Mouse (Mus musculus): ENCODE results near the gene Gpr4.

Gene Gpr4

DNA sequence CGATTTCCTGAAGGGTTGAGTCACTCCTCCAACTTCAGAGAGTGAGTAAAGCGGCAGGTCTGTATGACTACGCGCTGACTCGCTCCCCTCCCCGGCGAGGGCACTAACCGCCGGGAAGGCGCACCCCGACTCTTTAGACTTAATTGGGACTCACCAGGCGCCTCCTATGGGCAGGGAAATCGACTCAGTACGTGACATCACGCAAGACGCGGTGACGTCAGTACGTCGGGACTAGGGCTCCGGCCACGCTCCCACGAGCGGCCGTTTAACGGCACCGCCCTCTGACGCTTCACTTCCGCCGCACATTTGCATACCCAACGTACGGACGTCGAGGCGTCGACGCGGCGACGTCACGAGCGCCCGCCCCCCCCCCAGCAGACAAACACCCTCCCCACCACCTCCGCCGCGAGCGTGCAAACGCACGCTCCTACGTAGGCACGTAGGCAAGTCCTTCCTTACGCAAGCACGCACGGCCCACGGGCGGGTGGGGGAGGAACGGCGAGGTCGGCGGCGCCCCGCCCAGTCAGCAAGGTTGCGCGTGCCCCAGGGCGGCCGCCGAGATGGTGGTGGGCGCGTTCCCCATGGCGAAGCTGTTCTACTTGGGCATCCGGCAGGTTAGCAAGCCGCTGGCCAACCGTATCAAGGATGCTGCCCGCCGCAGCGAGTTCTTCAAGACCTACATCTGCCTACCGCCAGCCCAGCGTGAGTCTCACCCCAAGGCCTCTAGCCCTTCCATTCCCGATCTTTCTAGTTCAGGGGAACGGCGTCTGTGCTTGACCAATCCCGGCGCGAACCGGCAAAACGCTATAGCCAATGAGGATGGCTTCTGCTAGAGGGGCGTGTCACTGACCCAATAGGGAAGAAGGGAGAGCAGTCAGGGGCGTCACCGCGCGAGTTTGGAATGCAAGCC, 15.8 kb downstream of the Gpr4 start, which contains the start of gene Opa3:
Gene Opa3 (plus strand): TSS at position 452 of the 910 bp plus-strand sequence.
- peak; percentile 100 for DNase-seq (ENCODE audit: low read depth, low spot score)

DNA sequence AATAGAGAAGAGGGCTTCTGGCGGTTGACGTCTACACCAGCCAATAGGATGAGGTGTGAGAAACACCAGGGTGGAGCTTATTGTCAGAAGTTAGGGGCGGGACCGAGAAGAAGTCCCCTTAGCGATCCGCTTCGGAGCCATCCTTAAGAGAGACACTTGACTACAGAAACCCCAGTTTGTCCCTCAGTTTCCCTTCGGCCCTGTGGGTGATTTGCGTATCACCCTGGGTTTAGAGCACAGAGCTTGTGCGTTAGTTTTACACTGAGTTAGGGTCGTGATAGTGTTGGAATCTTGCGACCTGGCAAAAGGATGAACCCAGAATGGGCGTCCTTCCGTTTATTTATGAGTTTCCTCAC, 16.4 kb downstream of the Gpr4 start:
- no peak for DNase-seq (ENCODE audit: low read depth, low spot score)

DNA sequence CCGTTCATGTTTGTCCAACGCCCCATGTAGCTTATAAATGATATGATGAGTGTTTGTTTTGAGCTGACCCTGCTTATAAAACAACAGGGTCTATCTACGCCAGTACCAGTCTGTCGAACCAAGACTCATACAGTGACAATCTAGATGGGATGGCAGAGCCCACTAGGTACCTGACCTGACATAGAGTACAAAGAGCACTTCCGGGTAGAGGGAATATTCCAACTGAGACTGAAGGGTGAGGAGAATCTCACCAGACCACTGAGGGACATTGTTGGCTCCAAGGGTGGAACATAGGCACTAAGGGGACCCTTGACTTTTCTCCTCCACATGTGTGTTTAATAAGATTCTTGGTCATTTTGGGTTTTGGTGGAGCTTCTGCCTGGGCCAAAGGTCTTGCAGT, 17.1 kb downstream of the Gpr4 start:
- DNase-seq (ENCODE audit: low read depth, low spot score): no peak

GRCm38 (mm10) chr7:19230041-19230580, 17.8 kb downstream of the Gpr4 start:
- DNase-seq (ENCODE audit: low read depth, low spot score): no peak

GRCm38 (mm10) chr7:19230899-19231298, 18.6 kb downstream of the Gpr4 start:
- no peak for DNase-seq (ENCODE audit: low read depth, low spot score)

DNA sequence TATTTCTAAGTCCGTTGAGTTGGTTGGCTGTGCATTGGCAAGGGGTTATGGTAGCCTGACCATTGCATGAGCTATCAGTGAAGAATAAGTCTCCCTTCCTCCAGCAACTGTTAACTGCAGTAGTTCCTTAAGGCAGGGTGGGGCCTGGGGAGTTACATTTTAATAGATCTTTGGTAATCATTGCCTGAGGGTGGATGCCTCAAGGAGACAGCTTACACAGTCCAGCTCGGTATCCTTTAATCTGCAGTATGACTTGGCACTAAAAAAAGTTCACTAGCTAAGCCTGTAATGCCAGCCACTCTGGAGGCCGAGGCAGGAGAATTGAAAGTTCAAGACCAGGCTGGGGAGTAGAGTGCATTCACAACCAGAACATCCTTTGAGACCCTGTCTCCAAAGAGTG, 19.5 kb downstream of the Gpr4 start:
- no peak for DNase-seq (ENCODE audit: low read depth, low spot score)

GRCm38 (mm10) chr7:19234652-19235051, 22.3 kb downstream of the Gpr4 start:
- no peak for DNase-seq (ENCODE audit: low read depth, low spot score)

DNA sequence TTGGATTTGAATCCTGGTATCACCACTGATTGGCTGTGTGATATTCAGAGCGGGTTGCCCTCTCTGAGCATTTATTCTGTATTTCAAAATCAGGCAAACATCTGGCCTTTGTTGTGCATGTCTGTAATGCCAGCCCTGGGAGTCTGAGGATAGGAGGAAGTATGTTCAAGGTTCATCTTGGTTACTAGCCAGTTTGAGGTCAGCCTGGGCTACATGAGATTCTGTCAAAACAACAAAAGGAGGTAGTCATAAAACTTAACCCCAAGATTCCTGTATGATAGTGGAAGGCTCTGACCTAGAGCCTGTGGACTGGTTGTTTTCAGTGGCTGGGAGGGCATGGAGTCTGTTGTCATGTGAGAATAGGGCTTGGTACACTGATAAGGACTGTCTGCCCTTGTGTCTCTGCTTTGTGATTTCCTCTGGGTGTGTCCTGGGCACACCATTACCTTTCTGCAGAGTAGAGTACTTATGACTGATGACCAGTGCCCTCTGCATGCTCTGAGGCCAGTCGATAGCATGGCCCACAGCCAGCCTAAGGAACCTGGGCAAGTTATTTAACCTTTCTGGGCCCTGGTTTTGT, 22.8 kb downstream of the Gpr4 start:
- DNase-seq (ENCODE audit: low read depth, low spot score): no peak

- DNase-seq (ENCODE audit: low read depth, low spot score): no peak
Observed at GRCm38 (mm10) chr7:19236411-19236810, 24.1 kb downstream of the Gpr4 start.

- no peak for DNase-seq (ENCODE audit: low read depth, low spot score)
Observed at GRCm38 (mm10) chr7:19238344-19238743, 26.0 kb downstream of the Gpr4 start.

DNA sequence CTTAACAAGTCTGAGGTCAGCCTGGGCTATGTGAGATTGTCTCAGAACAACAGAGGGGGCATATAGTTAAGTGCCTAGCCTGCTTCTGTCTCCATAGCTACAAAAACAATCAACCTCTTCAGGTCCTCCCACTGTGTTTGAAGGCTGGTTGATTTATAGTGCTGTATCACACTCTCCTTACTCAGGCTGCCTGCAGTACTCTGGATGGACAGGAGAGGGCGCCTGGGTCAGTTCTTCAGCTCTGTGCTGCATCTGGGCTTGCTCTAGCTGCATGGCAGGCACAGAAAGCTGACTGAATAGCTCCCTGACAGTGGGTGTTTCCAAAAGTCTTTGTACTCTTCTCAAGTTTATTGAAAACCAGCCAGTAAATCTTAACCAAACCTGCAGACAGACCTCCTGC, 27.1 kb downstream of the Gpr4 start:
- DNase-seq (ENCODE audit: low read depth, low spot score): peak; percentile 61

DNA sequence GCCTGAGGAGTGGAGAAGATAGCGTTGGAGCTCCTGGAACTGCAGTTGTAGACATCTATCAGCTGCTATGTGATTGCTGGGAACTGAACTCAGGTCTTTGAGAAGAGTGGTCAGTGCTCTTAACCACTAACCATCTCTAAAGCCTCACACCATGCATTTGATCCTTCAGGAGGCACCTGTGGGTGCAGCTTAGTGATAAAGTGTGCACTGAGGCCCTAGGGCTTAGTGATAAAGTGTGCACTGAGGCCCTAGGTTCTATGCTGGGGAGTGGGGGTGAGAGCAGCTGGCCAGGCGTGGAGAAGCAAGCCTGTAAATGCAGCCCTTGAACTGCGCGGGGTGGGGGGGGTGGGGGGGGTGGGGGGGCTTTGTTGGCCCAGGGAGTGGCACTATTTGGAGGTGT, 27.6 kb downstream of the Gpr4 start:
- DNase-seq (ENCODE audit: low read depth, low spot score): no peak

DNA sequence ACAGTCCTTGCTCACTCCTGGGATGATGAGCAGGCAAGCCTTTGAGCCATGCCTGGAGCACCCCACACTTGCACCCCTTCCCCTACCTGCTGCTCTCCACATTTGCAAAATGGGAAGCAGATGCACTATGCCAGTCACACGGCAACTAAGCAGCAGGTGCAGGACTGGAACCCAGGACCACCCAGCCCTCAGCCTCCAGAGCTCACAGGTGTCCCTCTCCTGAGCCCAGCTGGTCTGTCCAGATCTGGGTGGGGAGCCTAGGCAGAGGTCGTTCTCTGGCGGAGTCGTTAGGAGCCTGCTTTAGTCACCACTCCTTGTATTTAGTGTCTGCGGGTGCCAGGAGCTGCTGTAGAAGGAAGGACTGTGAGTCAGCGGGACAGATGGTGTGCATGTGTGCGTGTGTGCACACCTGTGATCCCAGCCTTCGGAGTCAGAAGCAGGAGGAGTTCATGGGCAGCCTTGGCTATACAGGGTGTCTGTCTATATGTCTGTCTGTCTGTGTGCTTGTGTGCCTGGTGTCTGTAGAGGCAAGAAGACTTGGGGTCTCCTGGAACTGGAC, 28.6 kb downstream of the Gpr4 start:
- DNase-seq (ENCODE audit: low read depth, low spot score): no peak

GRCm38 (mm10) chr7:19242005-19242404, 29.7 kb downstream of the Gpr4 start:
- no peak for DNase-seq (ENCODE audit: low read depth, low spot score)

- no peak for DNase-seq (ENCODE audit: low read depth, low spot score)
Observed at GRCm38 (mm10) chr7:19243858-19244257, 31.5 kb downstream of the Gpr4 start.

GRCm38 (mm10) chr7:19245083-19245482, 32.7 kb downstream of the Gpr4 start:
- DNase-seq (ENCODE audit: low read depth, low spot score): no peak

- no peak for DNase-seq (ENCODE audit: low read depth, low spot score)
Observed at GRCm38 (mm10) chr7:19246855-19247254, 34.5 kb downstream of the Gpr4 start.

GRCm38 (mm10) chr7:19247511-19247910, 35.2 kb downstream of the Gpr4 start:
- DNase-seq (ENCODE audit: low read depth, low spot score): no peak

GRCm38 (mm10) chr7:19252078-19252477, 39.7 kb downstream of the Gpr4 start:
- DNase-seq (ENCODE audit: low read depth, low spot score): no peak

DNA sequence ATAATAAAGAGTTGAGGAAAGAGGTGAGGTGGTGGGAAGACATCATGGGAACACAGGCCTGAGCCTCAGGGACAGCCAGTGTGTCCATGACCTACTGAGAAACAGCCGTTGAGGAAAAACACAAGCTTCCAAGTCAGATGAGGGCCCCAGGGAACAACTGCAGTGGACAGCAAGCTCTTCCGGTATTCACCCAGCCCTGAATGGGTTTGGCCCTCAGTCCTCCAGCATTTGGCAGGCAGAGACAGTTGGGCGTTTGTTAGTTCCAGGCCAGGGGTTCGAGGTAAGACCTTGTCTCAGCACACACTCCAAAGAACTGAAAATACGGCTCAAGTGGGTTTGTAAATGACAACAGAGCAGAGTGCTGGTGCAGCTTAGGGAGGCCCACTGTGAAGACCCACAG, 41.1 kb downstream of the Gpr4 start:
- no peak for DNase-seq (ENCODE audit: low read depth, low spot score)

GRCm38 (mm10) chr7:19255395-19255794, 43.1 kb downstream of the Gpr4 start:
- no peak for DNase-seq (ENCODE audit: low read depth, low spot score)

DNA sequence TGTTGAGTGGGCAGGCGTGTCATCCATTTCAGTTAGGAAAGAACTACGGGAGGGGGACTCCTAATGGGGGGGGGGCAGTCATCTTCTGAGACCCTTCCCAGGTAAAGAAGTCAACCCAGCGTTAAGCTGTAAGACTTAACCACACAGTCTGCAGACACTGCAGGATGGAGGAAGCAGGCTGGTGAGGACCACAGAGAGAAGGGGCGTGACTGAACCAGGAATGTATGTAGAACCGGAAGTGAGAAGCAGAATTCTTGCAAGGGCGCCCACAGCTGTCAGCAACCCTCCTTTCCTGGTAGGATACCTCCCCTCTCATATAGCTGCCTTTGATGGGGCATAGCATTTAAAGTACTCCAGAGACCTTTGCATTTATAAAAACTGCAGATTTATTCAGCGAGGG, 44.2 kb downstream of the Gpr4 start:
- no peak for DNase-seq (ENCODE audit: low read depth, low spot score)
